Mouse (Mus musculus) CH12.LX (cell line): Measurements from ENCODE around the gene Gm28047. TPM values are rescaled to one million over a fixed set of nuclear protein-coding genes. Genes with fewer than 3 reads are reported as not detected.

Source experiments
- DNase-seq: peaks from one replicate; pipeline ENCODE4 v3.0.0-alpha.2; 2013; ENCODE audit errors: extremely low read depth
- H3K27ac ChIP-seq: 2 replicates; pipeline ENCODE4 v1.5.1; 2012; ENCODE audit warnings: low read depth, mild to moderate bottlenecking, control low read depth, moderate library complexity; ENCODE audit not compliant: insufficient read depth
- H3K27me3 ChIP-seq: replicated peaks from 2 replicates; pipeline ENCODE3; 2012; ENCODE audit warnings: inconsistent platforms
- H3K36me3 ChIP-seq, 2 experiments: replicated peaks in 1 of 2; 2 replicates each; pipeline versions ENCODE3 to v1.6.1; 2012; ENCODE audit warnings: inconsistent platforms in 1 of 2, low read length in 1 of 2, mild to moderate bottlenecking in 1 of 2, mixed read lengths in 1 of 2, moderate library complexity in 1 of 2; ENCODE audit not compliant: control insufficient read depth in 1 of 2, insufficient read depth in 1 of 2
- H3K4me1 ChIP-seq, 2 experiments: 2 replicates each; pipeline ENCODE4 v1.6.1; 2012; ENCODE audit warnings: inconsistent platforms in 1 of 2, moderate library complexity in 1 of 2; ENCODE audit not compliant: insufficient read depth in 2 of 2, control insufficient read depth in 1 of 2
- H3K4me2 ChIP-seq: 2 replicates; pipeline ENCODE4 v1.6.1; 2012; ENCODE audit warnings: low read depth, mild to moderate bottlenecking, control low read depth; ENCODE audit not compliant: poor library complexity, insufficient read depth, severe bottlenecking
- H3K4me3 ChIP-seq, 3 experiments: fragments of 150-350 bp in 1 of 3; sonication (generic) in 1 of 3; replicated peaks in 1 of 3; 2 replicates each; pipeline versions ENCODE3 to v1.5.1; 2011 to 2012; ENCODE audit warnings: low read depth in 2 of 3, low read length in 2 of 3, mild to moderate bottlenecking in 2 of 3, moderate library complexity in 2 of 3, control low read depth in 1 of 3, improper control_type of control experiment in 1 of 3, inconsistent platforms in 1 of 3, mixed read lengths in 1 of 3; ENCODE audit not compliant: poor library complexity in 1 of 3
- H3K79me2 ChIP-seq: replicated peaks from 2 replicates; pipeline ENCODE4 v1.6.1; 2012; ENCODE audit warnings: mild to moderate bottlenecking, moderate library complexity; ENCODE audit not compliant: control insufficient read depth, poor library complexity, insufficient read depth, severe bottlenecking; ENCODE audit errors: extremely low read depth
- H3K9ac ChIP-seq: 2 replicates; pipeline ENCODE4 v1.6.1; 2012; ENCODE audit warnings: low read depth, mild to moderate bottlenecking, control low read depth, moderate library complexity; ENCODE audit not compliant: insufficient read depth
- H3K9me3 ChIP-seq: replicated peaks from 2 replicates; pipeline ENCODE3; 2012; ENCODE audit warnings: low read length, inconsistent platforms, mixed read lengths
- BHLHE40 ChIP-seq: IDR thresholded peaks from 2 replicates; pipeline ENCODE4 v1.6.1; 2011; ENCODE audit warnings: mild to moderate bottlenecking, low read depth, low read length, improper control_type of control experiment
- CHD1 ChIP-seq: IDR thresholded peaks from 2 replicates; pipeline ENCODE4 v1.6.1; 2012; ENCODE audit warnings: low read depth, low read length, improper control_type of control experiment, inconsistent platforms
- CHD2 ChIP-seq: IDR thresholded peaks from 2 replicates; pipeline ENCODE4 v1.6.1; 2011; ENCODE audit warnings: low read length, improper control_type of control experiment
- CTCF ChIP-seq, 2 experiments: IDR thresholded peaks in 1 of 2; conservative IDR thresholded peaks in 1 of 2; 2 replicates each; pipeline ENCODE4 v1.5.1; 2011 to 2012; ENCODE audit warnings: low read depth in 2 of 2, low read length in 2 of 2, improper control_type of control experiment in 1 of 2, inconsistent platforms in 1 of 2, mild to moderate bottlenecking in 1 of 2, moderate library complexity in 1 of 2
- E2F4 ChIP-seq: IDR thresholded peaks from 2 replicates; pipeline ENCODE4 v1.6.1; 2011; ENCODE audit warnings: low read depth, low read length, improper control_type of control experiment; ENCODE audit not compliant: insufficient replicate concordance
- EP300 ChIP-seq: IDR thresholded peaks from 2 replicates; pipeline ENCODE4 v1.6.1; 2011; ENCODE audit warnings: low read length, improper control_type of control experiment
- ETS1 ChIP-seq: conservative IDR thresholded peaks from 2 replicates; pipeline ENCODE4 v1.6.1; 2012; ENCODE audit warnings: low read depth, mild to moderate bottlenecking, inconsistent platforms, low read length, improper control_type of control experiment, moderate library complexity
- GABPA ChIP-seq: IDR thresholded peaks from 2 replicates; pipeline ENCODE4 v1.6.1; 2012; ENCODE audit warnings: low read depth, low read length, improper control_type of control experiment, inconsistent platforms; ENCODE audit not compliant: insufficient replicate concordance
- HCFC1 ChIP-seq: IDR thresholded peaks from 2 replicates; pipeline ENCODE4 v1.6.1; 2012; ENCODE audit warnings: low read depth, mild to moderate bottlenecking, inconsistent platforms, low read length, improper control_type of control experiment
- JUN ChIP-seq: IDR thresholded peaks from 2 replicates; pipeline ENCODE4 v1.6.1; 2011; ENCODE audit warnings: low read depth, mild to moderate bottlenecking, low read length, improper control_type of control experiment, moderate library complexity; ENCODE audit not compliant: insufficient read depth
- JUND ChIP-seq: conservative IDR thresholded peaks from 2 replicates; pipeline ENCODE4 v1.6.1; 2011; ENCODE audit warnings: low read depth, low read length, improper control_type of control experiment
- KAT2A ChIP-seq: IDR thresholded peaks from 2 replicates; pipeline ENCODE4 v1.6.1; 2012; ENCODE audit warnings: low read length, improper control_type of control experiment, inconsistent platforms; ENCODE audit not compliant: insufficient replicate concordance
- MAFK ChIP-seq: IDR thresholded peaks from 2 replicates; pipeline ENCODE4 v1.6.1; 2011; ENCODE audit warnings: low read length, improper control_type of control experiment; ENCODE audit not compliant: insufficient replicate concordance
- MAX ChIP-seq: IDR thresholded peaks from 2 replicates; pipeline ENCODE4 v1.6.1; 2011; ENCODE audit warnings: low read length, improper control_type of control experiment
- MXI1 ChIP-seq: IDR thresholded peaks from 2 replicates; pipeline ENCODE4 v1.6.1; 2011; ENCODE audit warnings: mild to moderate bottlenecking, low read depth, low read length, improper control_type of control experiment
- MYC ChIP-seq: IDR thresholded peaks from 2 replicates; pipeline ENCODE4 v1.6.1; 2011; ENCODE audit warnings: low read depth, mild to moderate bottlenecking, improper control_type of control experiment, low read length
- NELFE ChIP-seq: IDR thresholded peaks from 2 replicates; pipeline ENCODE4 v1.6.1; 2011; ENCODE audit warnings: low read depth, low read length, improper control_type of control experiment
- NRF1 ChIP-seq: IDR thresholded peaks from 2 replicates; pipeline ENCODE4 v1.6.1; 2014; ENCODE audit warnings: low read depth, mild to moderate bottlenecking, inconsistent platforms, low read length, improper control_type of control experiment, moderate library complexity
- PAX5 ChIP-seq: IDR thresholded peaks from 2 replicates; pipeline ENCODE4 v1.6.1; 2012; ENCODE audit warnings: low read length, inconsistent platforms, mixed read lengths
- POLR2A ChIP-seq: IDR thresholded peaks from 2 replicates; pipeline ENCODE4 v1.6.1; 2011; ENCODE audit warnings: low read depth, mild to moderate bottlenecking, improper control_type of control experiment, low read length
- POLR2AphosphoS2 ChIP-seq: IDR thresholded peaks from 2 replicates; pipeline ENCODE4 v1.6.1; 2011; ENCODE audit warnings: low read depth, low read length, improper control_type of control experiment
- RCOR1 ChIP-seq: conservative IDR thresholded peaks from 2 replicates; pipeline ENCODE4 v1.6.1; 2012; ENCODE audit warnings: low read depth, mild to moderate bottlenecking, inconsistent platforms, low read length, improper control_type of control experiment
- SMC3 ChIP-seq: IDR thresholded peaks from 2 replicates; pipeline ENCODE4 v1.6.1; 2011; ENCODE audit warnings: low read depth, low read length, improper control_type of control experiment
- UBTF ChIP-seq: IDR thresholded peaks from 2 replicates; pipeline ENCODE4 v1.6.1; 2012; ENCODE audit warnings: low read depth, mild to moderate bottlenecking, inconsistent platforms, low read length, improper control_type of control experiment, moderate library complexity
- USF2 ChIP-seq: conservative IDR thresholded peaks from 2 replicates; pipeline ENCODE4 v1.6.1; 2011; ENCODE audit warnings: low read depth, low read length, improper control_type of control experiment
- ZKSCAN1 ChIP-seq: IDR thresholded peaks from 2 replicates; pipeline ENCODE4 v1.6.1; 2012; ENCODE audit warnings: low read depth, inconsistent platforms, low read length, improper control_type of control experiment, borderline replicate concordance
- ZMIZ1 ChIP-seq: IDR thresholded peaks from 2 replicates; pipeline ENCODE4 v1.6.1; 2012; ENCODE audit warnings: low read depth, mild to moderate bottlenecking, inconsistent platforms, low read length, improper control_type of control experiment
- dilution Hi-C: fragments of 300-500 bp; cut with MboI; formaldehyde crosslinking; loops from 2 replicates; pipeline ENCODE4 v1.14.3; 2020; ENCODE audit warnings: low sequenced_read_pairs; ENCODE audit not compliant: extremely low pct_unique_long_range_greater_than_20kb, extremely low pct_ligation_motif_present
- in situ Hi-C: fragments of 300-500 bp; cut with MboI; formaldehyde crosslinking; loops from 3 replicates; pipeline ENCODE4 v1.14.3; 2019; ENCODE audit warnings: low sequenced_read_pairs, low pct_ligation_motif_present, low pct_unique_long_range_greater_than_20kb, mixed read lengths
- polyA plus RNA-seq: library from polyadenylated mRNA; unstranded; fragments of >175 nt; gene quantifications from 2 replicates; pipeline ENCODE4 v1.2.1, GENCODE M21; 2012; ENCODE audit warnings: low read depth; ENCODE audit not compliant: insufficient read length
- total RNA-seq, 2 experiments: library from RNA; depleted of rRNA; stranded (reverse); fragments of 300-350 nt in 1 of 2; fragments of >200 nt in 1 of 2; gene quantifications; 2 replicates each; pipeline ENCODE4 v1.2.3; 2012 to 2014

Gm28047 gene
- total and polyA plus RNA-seq, 3 experiments = not detected

DNA sequence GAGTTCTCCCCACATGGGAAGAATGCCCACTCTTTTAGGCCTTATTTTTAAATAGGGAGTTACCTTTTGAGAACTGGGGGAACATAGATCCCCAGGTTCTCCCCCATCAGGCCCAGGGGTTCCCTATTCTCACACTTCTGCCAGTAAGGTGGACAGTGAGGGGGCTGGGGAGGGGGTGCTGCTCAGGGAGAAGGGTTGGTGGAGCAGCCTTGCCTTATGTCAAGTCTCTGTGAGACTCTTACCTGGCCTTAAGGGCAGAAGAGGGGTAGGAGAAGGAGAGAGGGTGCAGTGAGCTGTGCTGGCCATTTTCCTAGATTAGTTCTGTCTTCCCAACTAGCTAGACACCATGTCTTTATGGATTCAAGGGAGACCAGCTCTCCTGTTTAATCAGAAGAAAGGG lies 112.4 kb downstream of the Gm28047 start:
- TF ChIP-seq GABPA (no peak), POLR2A (no peak), JUN (no peak), USF2 (no peak), PAX5 (no peak), HCFC1 (no peak), POLR2AphosphoS2 (no peak), ETS1 (no peak), MYC (no peak), SMC3 (no peak), NELFE (no peak), MAX (no peak), MAFK (no peak), UBTF (no peak), EP300 (no peak), BHLHE40 (no peak), ZKSCAN1 (no peak), RCOR1 (no peak), CHD2 (no peak), JUND (no peak)
- H3K9me3 ChIP-seq = no peaks in the 10 kb centered on the region
- H3K36me3 ChIP-seq = peaks cover 0 to 3% of the 10 kb centered on the region in 2 experiments
- DNase-seq = no peak
- no peak overlapping the region for H3K4me3 ChIP-seq
- no peak overlapping the region for H3K27ac ChIP-seq
- in situ Hi-C loops = no loop called here
- H3K4me2 ChIP-seq = no peak overlapping the region
- no peak overlapping the region for H3K9ac ChIP-seq
- no peaks in the 10 kb centered on the region for H3K79me2 ChIP-seq
- dilution Hi-C loops = no loop called here
- H3K27me3 ChIP-seq = peaks cover 3% of the 10 kb centered on the region
- H3K4me1 ChIP-seq = peaks cover 24 to 53% of the 10 kb centered on the region in 2 experiments

DNA sequence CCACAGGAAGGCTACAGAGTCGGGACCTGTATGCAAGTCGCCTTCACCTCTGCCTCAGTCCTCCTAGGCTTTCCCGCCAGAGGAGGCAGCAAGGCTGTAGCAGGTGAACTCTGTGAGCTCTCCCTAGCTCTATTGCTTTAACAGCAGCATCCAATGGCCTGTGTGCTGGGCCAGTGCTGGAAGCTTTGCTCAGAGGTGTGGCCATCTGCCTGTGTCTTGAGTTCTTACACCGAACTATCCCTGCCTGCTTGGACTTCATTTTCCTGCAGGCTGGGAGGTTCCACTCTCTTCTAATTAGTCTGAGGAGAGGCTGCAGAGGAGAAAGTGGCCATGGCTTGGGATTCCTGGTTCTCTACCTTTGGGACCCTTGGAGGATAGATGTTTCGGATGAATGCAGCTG lies 112.9 kb downstream of the Gm28047 start:
- in situ Hi-C loops (no loop called here), dilution Hi-C loops (no loop called here)
- Histone ChIP-seq H3K4me1 (peaks cover 24 to 55% of the 10 kb centered on the region in 2 experiments), H3K4me3 (no peak overlapping the region), H3K36me3 (peaks cover 0 to 5% of the 10 kb centered on the region in 2 experiments), H3K4me2 (no peak overlapping the region), H3K79me2 (no peaks in the 10 kb centered on the region), H3K27ac (no peak overlapping the region), H3K27me3 (peaks cover 3% of the 10 kb centered on the region), H3K9ac (no peak overlapping the region), H3K9me3 (no peaks in the 10 kb centered on the region)
- no peak for DNase-seq
- TF ChIP-seq E2F4 (no peak), CTCF (conservative IDR thresholded peaks at IDR 0.05 in 1 of 2, IDR thresholded peaks at IDR 0.05 in 1 of 2; ENCODE audit: low read depth in 2 of 2, low read length in 2 of 2) (no peak), MXI1 (no peak), JUND (no peak), KAT2A (no peak), ZKSCAN1 (no peak), USF2 (no peak), ZMIZ1 (no peak), CHD1 (no peak), NRF1 (no peak), HCFC1 (no peak), MAFK (no peak)
